Mouse (Mus musculus) testis, adult 2 months (tissue): ENCODE measurements at regions not wholly inside any gene's neighbourhood (a gene's known extent, or its start where the extent isn't known, plus 50 kb on each side); places are given as distances from the start of the nearest gene placed in this dataset.
A peak's percentile ranks its signal among the peaks of the same experiment; 100 is the strongest.
"Not testable (repeated sequence)": the region's sequence is repeated elsewhere in the genome, so short reads cannot be mapped to it uniquely, and the experiment has no call there.

Experiments used
- CTCF ChIP-seq: fragments of 200-500 bp; IDR thresholded peaks from 2 replicates; pipeline ENCODE4 v1.5.1; 2012; ENCODE audit warnings: low read depth, mild to moderate bottlenecking, inconsistent platforms, low read length, moderate library complexity; ENCODE audit not compliant: control insufficient read depth, insufficient read depth, insufficient replicate concordance
- POLR2A ChIP-seq: fragments of 200-500 bp; IDR thresholded peaks from 2 replicates; pipeline ENCODE4 v1.6.1; 2012; ENCODE audit warnings: low read depth, mild to moderate bottlenecking, inconsistent platforms, low read length, moderate library complexity; ENCODE audit not compliant: control insufficient read depth

DNA sequence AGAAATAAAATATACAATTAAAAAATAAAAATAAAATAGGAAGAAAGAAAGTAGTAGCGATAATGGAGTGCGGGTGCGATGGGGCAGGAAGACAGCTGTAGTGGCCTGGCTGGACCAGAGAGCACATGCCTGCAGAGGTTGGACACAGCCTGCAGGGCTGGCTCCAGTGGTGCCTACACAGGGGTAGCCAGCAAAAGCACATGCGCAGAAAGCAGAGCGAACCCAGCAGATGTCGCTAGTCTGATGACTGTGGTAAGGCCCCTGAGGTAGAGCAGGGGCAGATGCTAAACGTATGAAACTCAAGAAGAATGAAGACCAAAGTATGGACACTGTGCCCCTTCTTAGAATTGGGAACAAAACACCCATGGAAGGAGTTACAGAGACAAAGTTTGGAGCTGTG, 101.3 kb upstream of the Syn3 start:
- TF ChIP-seq CTCF = not testable (repeated sequence)
- peak; percentile 26; the same call in 1 of the 2 replicates for TF ChIP-seq POLR2A
